Comparison of ENCODE assay signal across 8 mouse cellular contexts in genomic region chr4:126147533-126148160, GRCm38 (mm10). TPM values are rescaled to one million over a fixed set of nuclear protein-coding genes. Genes with fewer than 3 reads are reported as not detected.
DNase-seq lines count a peak whose midpoint lies in the region; ATAC-seq and TF ChIP-seq lines count a peak whose summit lies in the region.

TSS of gene Eva1b (plus strand) at chr4:126147744.

- intact Hi-C loops in left cerebral cortex, postnatal 14 days (cut with DNase I): no loop called here

- CTCF ChIA-PET in Patski (lab: Charles Lee): interaction anchor here (1.3 kb wide), 1 partner anchor 11 kb away, joined by 5 read pairs; no protein-coding TSS in a partner anchor

- peaks cover 9% of the 10 kb centered on the region for H3K36me3 ChIP-seq in lung, embryonic 16.5 days (ENCODE audit: control insufficient read depth, insufficient read depth, low read length)

- in situ Hi-C loops in Patski (cut with MboI; ENCODE audit: low pct_unique_long_range_greater_than_20kb): no loop called here

- H3K9ac ChIP-seq in lung, embryonic 16.5 days (ENCODE audit: low read length): peak within 1 kb of the TSS; percentile 90

- 4% methylated on average over 17 of the region's 24 CpGs for WGBS in lung, embryonic 16.5 days

- H3K4me3 ChIP-seq in lung, embryonic 16.5 days (ENCODE audit: low read length): peak within 1 kb of the TSS; percentile 82

- peak; percentile 93 for DNase-seq in Patski (ENCODE audit: low read depth, low spot score)
- peak; percentile 86 for DNase-seq in embryo, embryonic 11 days
- DNase-seq in heart, adult 9 months (ENCODE audit: low spot score in 2 of 2): peak; percentile 75 to 80
- peak; percentile 87 to 91 for DNase-seq in kidney, adult 8-10 months
- peak; percentile 39 for DNase-seq in skeletal muscle tissue, adult 2 months (ENCODE audit: low read depth, low spot score)
- DNase-seq in left cerebral cortex, postnatal 14 days (ENCODE audit: low spot score in 2 of 2): no peak

- H3K4me2 ChIP-seq in lung, embryonic 16.5 days (ENCODE audit: low read depth, low read length): peak within 1 kb of the TSS; percentile 86

- H3K4me1 ChIP-seq in lung, embryonic 16.5 days (replicated peaks; ENCODE audit: control insufficient read depth, insufficient read depth, low read length): peaks cover 52% of the 10 kb centered on the region

- H3K27me3 ChIP-seq in Patski: no peaks in the 10 kb centered on the region
- H3K27me3 ChIP-seq in lung, embryonic 16.5 days (ENCODE audit: control insufficient read depth, insufficient read depth, low read depth, low read length): no peaks in the 10 kb centered on the region

- H3K9me3 ChIP-seq in lung, embryonic 16.5 days (ENCODE audit: control insufficient read depth, low read length): no peaks in the 10 kb centered on the region

- POLR2A ChIA-PET in Patski (lab: Charles Lee): interaction anchor here (1.2 to 1.3 kb wide), 2 partner anchors 15 to 17 kb away, joined by 4 read pairs; no protein-coding TSS in a partner anchor

- ATAC-seq in Patski: peak; percentile 93
- peak; percentile 84 for ATAC-seq in lung, embryonic 16.5 days (ENCODE audit: low read depth)
- no peak for ATAC-seq in frontal cortex, adult (ENCODE audit: low TSS enrichment)

- H3K27ac ChIP-seq in lung, embryonic 16.5 days (ENCODE audit: low read length): peak within 1 kb of the TSS; percentile 98

- no peak for TF ChIP-seq CTCF in Patski (IDR thresholded peaks at IDR 0.05)

RNA-seq across cellular contexts. Expression of gene Eva1b, which starts in this region (rescaled TPM):
- polyA plus RNA-seq in Patski (2021): 62.2 TPM
- 98.0 and 108 TPM in 2 replicates for polyA plus RNA-seq in lung, embryonic 16.5 days (2015; fragmentation: Nextera tagmentation; extraction: Ambion mirVana)
- 1 to 10 TPM; 6.5 to 7.0 TPM for total RNA-seq in left cerebral cortex, postnatal 14 days (2021)

Comparison
In these comparisons a context has a peak if more than half of its experiments do, and no peak if none do; other contexts are left out.
1. DNase-seq: peak in Patski (single experiment), embryo, embryonic 11 days (single experiment), heart, adult 9 months (2 of 2), kidney, adult 8-10 months (2 of 2) and skeletal muscle tissue, adult 2 months (single experiment); none in left cerebral cortex, postnatal 14 days (0 of 2).